In the genomic region with DNA sequence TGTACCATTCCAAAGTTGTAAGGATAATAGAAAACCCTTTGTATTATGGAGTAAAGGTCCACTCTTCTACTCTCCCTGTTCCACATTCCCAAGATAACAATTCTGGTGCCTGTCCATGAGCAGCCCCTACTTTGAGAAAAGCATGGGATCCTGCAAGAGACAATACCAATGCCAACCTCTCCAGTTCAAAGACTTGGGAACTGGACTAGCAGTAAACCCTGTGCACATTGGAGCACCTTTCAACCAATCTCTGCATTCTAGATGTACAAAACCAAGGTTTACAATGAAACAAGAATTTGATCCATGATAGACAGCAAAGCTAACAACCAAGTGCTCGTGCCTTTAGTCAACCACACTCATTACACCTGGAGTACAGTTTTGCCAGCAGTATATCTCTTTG, we compare ENCODE assay signal across 8 mouse cellular contexts. TPM values are rescaled to one million over a fixed set of nuclear protein-coding genes. Genes with fewer than 3 reads are reported as not detected.
DNase-seq lines count a peak whose midpoint lies in the region; ATAC-seq and TF ChIP-seq lines count a peak whose summit lies in the region.

No protein-coding gene starts in this region.

- TF ChIP-seq CTCF in left cerebral cortex, adult 2 months (IDR thresholded peaks at IDR 0.05) = no peak
- no peak for TF ChIP-seq CTCF in hindbrain, postnatal 0 days (IDR thresholded peaks at IDR 0.05; ENCODE audit: low read depth)

- peak overlapping the region; percentile 68 for H3K9ac ChIP-seq in hindbrain, postnatal 0 days (replicated peaks; ENCODE audit: low read length)

- no peak for DNase-seq in left cerebral cortex, adult 2 months (ENCODE audit: extremely low spot score in 1 of 2, low spot score in 2 of 2)
- DNase-seq in left cerebral cortex, postnatal 10 days (ENCODE audit: extremely low spot score in 1 of 2, low spot score in 2 of 2) = no peak
- DNase-seq in embryonic facial prominence, embryonic 10.5 days (ENCODE audit: low spot score) = no peak
- no peak for DNase-seq in hindbrain, postnatal 0 days (ENCODE audit: low spot score)
- no peak for DNase-seq in embryo, embryonic 10.5 days (ENCODE audit: low spot score)
- DNase-seq in left cerebral cortex, postnatal 14 days (ENCODE audit: low spot score in 2 of 2) = no peak
- DNase-seq in adrenal gland, adult 18-20 months (ENCODE audit: low spot score in 2 of 2) = no peak

- H3K27ac ChIP-seq in left cerebral cortex, adult 2 months = peak overlapping the region; percentile 82; the same call in 1 of the 2 replicates
- peak overlapping the region; percentile 93 for H3K27ac ChIP-seq in embryonic facial prominence, embryonic 10.5 days (replicated peaks)
- peak overlapping the region; percentile 91 for H3K27ac ChIP-seq in hindbrain, postnatal 0 days

- H3K79me2 ChIP-seq in myocyte (ENCODE audit: control insufficient read depth, insufficient read depth) = peaks cover 62% of the 10 kb centered on the region

- H3K4me1 ChIP-seq in embryonic facial prominence, embryonic 10.5 days = peaks cover 17% of the 10 kb centered on the region
- H3K4me1 ChIP-seq in hindbrain, postnatal 0 days (ENCODE audit: insufficient read depth, low read length) = no peaks in the 10 kb centered on the region

- WGBS in embryonic facial prominence, embryonic 10.5 days = 24% methylated on average over 1 of the region's 1 CpGs
- WGBS in hindbrain, postnatal 0 days = 35% methylated on average over 1 of the region's 1 CpGs

- no peak for ATAC-seq in hindbrain, postnatal 0 days

- peak overlapping the region; percentile 45 for H3ac ChIP-seq in myocyte (ENCODE audit: control insufficient read depth, insufficient read length)

- intact Hi-C loops in left cerebral cortex, adult 2 months (cut with DNase I) = loop anchor here (5.0 kb wide), 3 partner anchors 122 to 223 kb away; partner anchors contain the start of gene Irak1
- intact Hi-C loops in left cerebral cortex, postnatal 10 days (cut with DNase I) = loop anchor here (10.0 kb wide), 1 partner anchor 280 kb away; the partner anchor contains the start of gene Hcfc1
- intact Hi-C loops in left cerebral cortex, postnatal 14 days (cut with DNase I) = loop anchor here (10.0 kb wide), 2 partner anchors 130 to 160 kb away; no protein-coding TSS in a partner anchor

- H3K4me3 ChIP-seq in left cerebral cortex, adult 2 months = peak overlapping the region; percentile 63
- H3K4me3 ChIP-seq in embryonic facial prominence, embryonic 10.5 days = peak overlapping the region; percentile 70
- peak overlapping the region; percentile 48 for H3K4me3 ChIP-seq in hindbrain, postnatal 0 days (ENCODE audit: low read length)
- H3K4me3 ChIP-seq in myocyte = peak overlapping the region; percentile 96

- TF ChIP-seq POLR2A in myocyte (IDR thresholded peaks at IDR 0.05; ENCODE audit: insufficient read length, low read depth) = no peak

- peak overlapping the region; percentile 68 for H3K4me2 ChIP-seq in hindbrain, postnatal 0 days (ENCODE audit: low read depth, low read length)
- H3K4me2 ChIP-seq in myocyte (ENCODE audit: low read depth) = peak overlapping the region; percentile 55

- peaks cover 40% of the 10 kb centered on the region for H3K36me3 ChIP-seq in embryonic facial prominence, embryonic 10.5 days (replicated peaks)
- H3K36me3 ChIP-seq in hindbrain, postnatal 0 days (ENCODE audit: insufficient read depth, low read length) = peaks cover 6% of the 10 kb centered on the region; the same call in 1 of the 2 replicates
- peaks cover 21% of the 10 kb centered on the region for H3K36me3 ChIP-seq in myocyte (ENCODE audit: control insufficient read depth, insufficient read depth)

- H3K27me3 ChIP-seq in embryonic facial prominence, embryonic 10.5 days (replicated peaks; ENCODE audit: low read depth, poor library complexity, severe bottlenecking) = no peaks in the 10 kb centered on the region
- no peaks in the 10 kb centered on the region for H3K27me3 ChIP-seq in hindbrain, postnatal 0 days (ENCODE audit: insufficient read depth, low read length)
- H3K27me3 ChIP-seq in myocyte (ENCODE audit: control insufficient read depth, insufficient read depth, insufficient read length) = no peaks in the 10 kb centered on the region

- H3K9me3 ChIP-seq in embryonic facial prominence, embryonic 10.5 days = peaks cover 2% of the 10 kb centered on the region; the same call in 1 of the 2 replicates
- H3K9me3 ChIP-seq in hindbrain, postnatal 0 days (ENCODE audit: low read length) = no peaks in the 10 kb centered on the region

TF ChIP-seq in myocyte, 11 proteins besides CTCF, POLR2A, EP300 and RAD21:
- TF ChIP-seq CEBPB (IDR thresholded peaks at IDR 0.05; ENCODE audit: insufficient read depth, poor library complexity, severe bottlenecking) = no peak
- TF ChIP-seq TCF12 (IDR thresholded peaks at IDR 0.05; ENCODE audit: insufficient read depth, poor library complexity, severe bottlenecking) = no peak
- no peak for TF ChIP-seq TCF3 (IDR thresholded peaks at IDR 0.05; ENCODE audit: insufficient read length, low read depth)
- no peak for TF ChIP-seq MYOD1 (IDR thresholded peaks at IDR 0.05; ENCODE audit: control insufficient read depth in 1 of 3, insufficient read length in 2 of 3, low read depth in 2 of 3)
- TF ChIP-seq POLR2AphosphoS2 (IDR thresholded peaks at IDR 0.05; ENCODE audit: insufficient read length, low read depth) = no peak
- TF ChIP-seq MYOG (IDR thresholded peaks at IDR 0.05; ENCODE audit: control insufficient read depth in 1 of 3, insufficient read depth in 1 of 3, insufficient read length in 2 of 3, low read depth in 2 of 3) = no peak
- no peak for TF ChIP-seq MAX (IDR thresholded peaks at IDR 0.05; ENCODE audit: low read depth)
- TF ChIP-seq USF1 (IDR thresholded peaks at IDR 0.05; ENCODE audit: low read depth) = no peak
- no peak for TF ChIP-seq E2F4 (IDR thresholded peaks at IDR 0.05; ENCODE audit: insufficient read depth)

RNA-seq across cellular contexts. Expression of gene Flna, which starts 4.5 kb away (rescaled TPM):
- total RNA-seq in left cerebral cortex, adult 2 months (2021) = 10 to 100 TPM; 66.7 to 68.9 TPM
- total RNA-seq in left cerebral cortex, postnatal 10 days (2021) = 100 to 1,000 TPM; 199 to 211 TPM
- polyA plus RNA-seq in embryonic facial prominence, embryonic 10.5 days (2016; fragmentation: Nextera tagmentation; extraction: Ambion mirVana) = 315 and 331 TPM in 2 replicates
- 276 and 324 TPM in 2 replicates for total RNA-seq in hindbrain, postnatal 0 days (2014; rRNA removed)
- polyA plus RNA-seq in hindbrain, postnatal 0 days (2015; fragmentation: Nextera tagmentation; extraction: Ambion mirVana) = 57.2 and 58.6 TPM in 2 replicates
- polyA plus RNA-seq in myocyte (2012; fragmentation: generic; extraction: Trizol) = 545 TPM
- 100 to 1,000 TPM in 1 of 2 experiments, 10 to 100 TPM in 1; 89.1 to 100 TPM for total RNA-seq in left cerebral cortex, postnatal 14 days (2021)
- total RNA-seq in adrenal gland, adult 18-20 months (2021) = 100 to 1,000 TPM; 113 to 170 TPM

RNA-seq across cellular contexts. Expression of gene Emd, which starts 9.4 kb away (rescaled TPM):
- total RNA-seq in left cerebral cortex, adult 2 months (2021) = 10 to 100 TPM; 36.0 to 37.7 TPM
- 10 to 100 TPM; 43.9 to 44.4 TPM for total RNA-seq in left cerebral cortex, postnatal 10 days (2021)
- polyA plus RNA-seq in embryonic facial prominence, embryonic 10.5 days (2016; fragmentation: Nextera tagmentation; extraction: Ambion mirVana) = 25.9 and 27.8 TPM in 2 replicates
- total RNA-seq in hindbrain, postnatal 0 days (2014; rRNA removed) = 55.4 and 66.3 TPM in 2 replicates
- polyA plus RNA-seq in hindbrain, postnatal 0 days (2015; fragmentation: Nextera tagmentation; extraction: Ambion mirVana) = 15.6 and 18.2 TPM in 2 replicates
- 67.1 TPM for polyA plus RNA-seq in myocyte (2012; fragmentation: generic; extraction: Trizol)
- total RNA-seq in left cerebral cortex, postnatal 14 days (2021) = 10 to 100 TPM; 38.9 to 40.4 TPM
- 100 to 1,000 TPM in 1 of 2 experiments, 10 to 100 TPM in 1; 93.6 to 165 TPM for total RNA-seq in adrenal gland, adult 18-20 months (2021)

RNA-seq across cellular contexts. Expression of gene Rpl10, which starts 25.5 kb away (rescaled TPM):
- 100 to 1,000 TPM; 151 to 163 TPM for total RNA-seq in left cerebral cortex, adult 2 months (2021)
- total RNA-seq in left cerebral cortex, postnatal 10 days (2021) = 100 to 1,000 TPM; 150 to 215 TPM
- 846 and 850 TPM in 2 replicates for polyA plus RNA-seq in embryonic facial prominence, embryonic 10.5 days (2016; fragmentation: Nextera tagmentation; extraction: Ambion mirVana)
- total RNA-seq in hindbrain, postnatal 0 days (2014; rRNA removed) = 1,531 and 1,618 TPM in 2 replicates
- polyA plus RNA-seq in hindbrain, postnatal 0 days (2015; fragmentation: Nextera tagmentation; extraction: Ambion mirVana) = 375 and 384 TPM in 2 replicates
- 2,470 TPM for polyA plus RNA-seq in myocyte (2012; fragmentation: generic; extraction: Trizol)
- total RNA-seq in left cerebral cortex, postnatal 14 days (2021) = 100 to 1,000 TPM; 124 to 140 TPM
- total RNA-seq in adrenal gland, adult 18-20 months (2021) = 100 to 1,000 TPM; 395 to 419 TPM

RNA-seq across cellular contexts. Expression of gene Taz, which starts 36.6 kb away (rescaled TPM):
- 10 to 100 TPM; 60.9 to 64.9 TPM for total RNA-seq in left cerebral cortex, adult 2 months (2021)
- total RNA-seq in left cerebral cortex, postnatal 10 days (2021) = 10 to 100 TPM; 56.1 to 56.3 TPM
- polyA plus RNA-seq in embryonic facial prominence, embryonic 10.5 days (2016; fragmentation: Nextera tagmentation; extraction: Ambion mirVana) = 68.8 and 70.4 TPM in 2 replicates
- 51.5 and 81.2 TPM in 2 replicates for total RNA-seq in hindbrain, postnatal 0 days (2014; rRNA removed)
- 66.0 and 79.0 TPM in 2 replicates for polyA plus RNA-seq in hindbrain, postnatal 0 days (2015; fragmentation: Nextera tagmentation; extraction: Ambion mirVana)
- polyA plus RNA-seq in myocyte (2012; fragmentation: generic; extraction: Trizol) = 28.2 TPM
- 10 to 100 TPM; 51.2 to 53.1 TPM for total RNA-seq in left cerebral cortex, postnatal 14 days (2021)
- total RNA-seq in adrenal gland, adult 18-20 months (2021) = 10 to 100 TPM; 64.6 to 81.8 TPM

RNA-seq across cellular contexts. Expression of gene Dnase1l1, which starts 37.0 kb away (rescaled TPM):
- 1 to 10 TPM; 2.2 to 2.9 TPM for total RNA-seq in left cerebral cortex, adult 2 months (2021)
- 1 to 10 TPM; 2.7 to 3.2 TPM for total RNA-seq in left cerebral cortex, postnatal 10 days (2021)
- polyA plus RNA-seq in embryonic facial prominence, embryonic 10.5 days (2016; fragmentation: Nextera tagmentation; extraction: Ambion mirVana) = 4.2 and 4.7 TPM in 2 replicates
- 3.5 and 3.6 TPM in 2 replicates for total RNA-seq in hindbrain, postnatal 0 days (2014; rRNA removed)
- 4.1 and 4.3 TPM in 2 replicates for polyA plus RNA-seq in hindbrain, postnatal 0 days (2015; fragmentation: Nextera tagmentation; extraction: Ambion mirVana)
- 17.0 TPM for polyA plus RNA-seq in myocyte (2012; fragmentation: generic; extraction: Trizol)
- total RNA-seq in left cerebral cortex, postnatal 14 days (2021) = 1 to 10 TPM; 1.4 to 2.0 TPM
- total RNA-seq in adrenal gland, adult 18-20 months (2021) = 10 to 100 TPM; 14.7 to 17.1 TPM
